Mouse (Mus musculus): ENCODE measurements around the gene Rimbp2.

GRCm38 (mm10) chr5:128981607-128982006 is 28.3 kb upstream of the Rimbp2 start:
- TF ChIP-seq CTCF (IDR thresholded peaks at IDR 0.05; ENCODE audit: control insufficient read depth, insufficient read depth, insufficient replicate concordance, low read depth, low read length) (peak; percentile 97), POLR2A (IDR thresholded peaks at IDR 0.05; ENCODE audit: control insufficient read depth, low read depth, low read length) (no peak)

Measured in testis, adult 2 months (tissue).